Mouse (Mus musculus) G1E-ER4 (cell line): ENCODE data around the gene Nacc1. TPM values are rescaled to one million over a fixed set of nuclear protein-coding genes. Genes with fewer than 3 reads are reported as not detected.

Source experiments
- GATA1 ChIP-seq: IDR thresholded peaks from one replicate; pipeline ENCODE4 v1.8.0; 2012; ENCODE audit warnings: low read length, inconsistent platforms
- polyA plus RNA-seq: library from polyadenylated mRNA; stranded (reverse); fragments of >175 nt; gene quantifications from 2 replicates; pipeline ENCODE4 v1.2.3, GENCODE M21; 2012

Nacc1 gene
- polyA plus RNA-seq, 1 experiment = 187 TPM

DNA sequence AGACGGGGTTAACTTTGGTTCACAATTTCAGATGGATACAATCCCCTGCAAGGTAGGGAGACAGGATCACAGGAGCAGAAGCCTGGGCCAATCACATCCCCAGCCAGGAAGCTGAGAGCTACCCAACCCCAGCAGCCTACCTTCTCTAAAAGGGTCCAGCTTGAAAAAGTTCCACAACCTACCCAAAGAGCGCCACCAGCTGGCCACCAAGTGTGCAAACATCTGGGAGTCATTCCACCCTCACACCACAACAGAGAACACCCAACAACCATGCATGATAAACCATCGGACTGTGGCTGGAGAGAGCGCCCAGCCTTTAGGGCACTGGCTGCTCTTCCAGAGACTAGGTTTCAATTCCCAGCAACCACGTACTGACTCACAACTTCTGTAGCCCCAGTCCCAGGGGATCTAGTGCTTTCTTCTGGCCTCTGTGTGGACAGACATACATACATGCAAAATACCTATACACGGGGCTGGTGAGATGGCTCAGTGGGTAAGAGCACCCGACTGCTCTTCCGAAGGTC lies 66.5 kb downstream of the Nacc1 start:
- TF ChIP-seq GATA1 = no peak

Other genes with a start within 250 kb of the Nacc1 start
- 130 and 154 TPM in 2 replicates for gene Ier2, start 25.0 kb downstream of the Nacc1 start, polyA plus RNA-seq
- 205 and 272 TPM in 2 replicates for gene Trmt1, start 1.6 kb downstream of the Nacc1 start, polyA plus RNA-seq
- gene Lyl1, start 13.6 kb upstream of the Nacc1 start, polyA plus RNA-seq = 435 and 447 TPM in 2 replicates
- 17.8 and 20.7 TPM in 2 replicates for gene G430095P16Rik, start 35.1 kb upstream of the Nacc1 start, polyA plus RNA-seq
- 16.4 and 17.8 TPM in 2 replicates for gene Nfix, start 112.5 kb upstream of the Nacc1 start, polyA plus RNA-seq
- gene Dand5, start 135.0 kb upstream of the Nacc1 start, polyA plus RNA-seq = 1.6 and 1.7 TPM in 2 replicates
- gene Gadd45gip1, start 143.7 kb upstream of the Nacc1 start, polyA plus RNA-seq = 88.2 and 112 TPM in 2 replicates
- 615 and 707 TPM in 2 replicates for gene Rad23a, start 152.8 kb upstream of the Nacc1 start, polyA plus RNA-seq
- 315 and 318 TPM in 2 replicates for gene Calr, start 159.1 kb upstream of the Nacc1 start, polyA plus RNA-seq
- 149 and 179 TPM in 2 replicates for gene Farsa, start 169.1 kb upstream of the Nacc1 start, polyA plus RNA-seq
- gene Syce2, start 184.2 kb upstream of the Nacc1 start, polyA plus RNA-seq = 77.8 and 102 TPM in 2 replicates
- gene Gcdh, start 206.1 kb upstream of the Nacc1 start, polyA plus RNA-seq = 89.9 and 98.4 TPM in 2 replicates
- gene Klf1, start 214.1 kb upstream of the Nacc1 start, polyA plus RNA-seq = 371 and 477 TPM in 2 replicates
- gene Dnase2a, start 220.7 kb upstream of the Nacc1 start, polyA plus RNA-seq = 25.4 and 75.0 TPM in 2 replicates
- 0.46 and 0.50 TPM in 2 replicates for gene Mast1, start 249.5 kb upstream of the Nacc1 start, polyA plus RNA-seq